Mouse (Mus musculus): Measurements from ENCODE around the gene Angptl6. TPM values are rescaled to one million over a fixed set of nuclear protein-coding genes. Genes with fewer than 3 reads are reported as not detected.

Gene Angptl6
- polyA plus RNA-seq, 1 experiment from 2014 or later = 8.2 TPM

- Histone ChIP-seq H3K27ac (ENCODE audit: low read length) (no peak overlapping the region), H3K4me1 (ENCODE audit: control insufficient read depth, insufficient read depth, low read length) (peaks cover 4% of the 10 kb centered on the region), H3K9me3 (replicated peaks; ENCODE audit: control insufficient read depth, low read length) (no peaks in the 10 kb centered on the region), H3K4me3 (replicated peaks; ENCODE audit: low read length) (no peak overlapping the region), H3K4me2 (ENCODE audit: low read depth, low read length) (no peak overlapping the region), H3K36me3 (ENCODE audit: control insufficient read depth, insufficient read depth, low read length) (no peaks in the 10 kb centered on the region), H3K27me3 (ENCODE audit: control insufficient read depth, insufficient read depth, low read length) (no peaks in the 10 kb centered on the region), H3K9ac (ENCODE audit: low read length) (no peak overlapping the region)
- 60% methylated on average over 23 of the region's 23 CpGs for WGBS
- no peak for ATAC-seq (ENCODE audit: insufficient read depth, low FRiP score)
These were observed 4.3 kb downstream of the Angptl6 start for GRCm38 (mm10) chr9:20875021-20875790.

GRCm38 (mm10) chr9:20873521-20873920, 6.0 kb downstream of the Angptl6 start:
- Histone ChIP-seq H3K36me3 (ENCODE audit: control insufficient read depth, insufficient read depth, low read length) (no peaks in the 10 kb centered on the region), H3K9ac (ENCODE audit: low read length) (no peak overlapping the region), H3K27me3 (ENCODE audit: control insufficient read depth, insufficient read depth, low read length) (peaks cover under 1% of the 10 kb centered on the region; the same call in 1 of the 2 replicates), H3K27ac (ENCODE audit: low read length) (no peak overlapping the region), H3K4me2 (ENCODE audit: low read depth, low read length) (no peak overlapping the region), H3K4me3 (replicated peaks; ENCODE audit: low read length) (no peak overlapping the region), H3K9me3 (replicated peaks; ENCODE audit: control insufficient read depth, low read length) (no peaks in the 10 kb centered on the region), H3K4me1 (ENCODE audit: control insufficient read depth, insufficient read depth, low read length) (peaks cover 4% of the 10 kb centered on the region)
- ATAC-seq (ENCODE audit: insufficient read depth, low FRiP score) = no peak
- WGBS = 85% methylated on average over 12 of the region's 12 CpGs

- Histone ChIP-seq H3K4me2 (ENCODE audit: low read depth, low read length) (no peak overlapping the region), H3K9me3 (replicated peaks; ENCODE audit: control insufficient read depth, low read length) (no peaks in the 10 kb centered on the region), H3K4me1 (ENCODE audit: control insufficient read depth, insufficient read depth, low read length) (peaks cover 4% of the 10 kb centered on the region), H3K9ac (ENCODE audit: low read length) (no peak overlapping the region), H3K27ac (ENCODE audit: low read length) (no peak overlapping the region), H3K4me3 (replicated peaks; ENCODE audit: low read length) (no peak overlapping the region), H3K36me3 (ENCODE audit: control insufficient read depth, insufficient read depth, low read length) (no peaks in the 10 kb centered on the region), H3K27me3 (ENCODE audit: control insufficient read depth, insufficient read depth, low read length) (peaks cover 6% of the 10 kb centered on the region; the same call in 1 of the 2 replicates)
- ATAC-seq (ENCODE audit: insufficient read depth, low FRiP score) = no peak
- WGBS = 83% methylated on average over 10 of the region's 10 CpGs
These were observed 6.5 kb downstream of the Angptl6 start for GRCm38 (mm10) chr9:20872991-20873390.

- WGBS = 72% methylated on average over 12 of the region's 12 CpGs
These were observed 9.0 kb downstream of the Angptl6 start for GRCm38 (mm10) chr9:20870211-20871173.

GRCm38 (mm10) chr9:20869246-20869645, 10.3 kb downstream of the Angptl6 start:
- H3K4me1 ChIP-seq (ENCODE audit: control insufficient read depth, insufficient read depth, low read length) = no peaks in the 10 kb centered on the region; the same call in 1 of the 2 replicates
- peaks cover 10% of the 10 kb centered on the region; the same call in 1 of the 2 replicates for H3K27me3 ChIP-seq (ENCODE audit: control insufficient read depth, insufficient read depth, low read length)
- H3K9ac ChIP-seq (ENCODE audit: low read length) = peak overlapping the region; percentile 79
- ATAC-seq (ENCODE audit: insufficient read depth, low FRiP score) = no peak
- H3K4me3 ChIP-seq (replicated peaks; ENCODE audit: low read length) = peak overlapping the region; percentile 65
- no peak overlapping the region for H3K27ac ChIP-seq (ENCODE audit: low read length)
- peak overlapping the region; percentile 76 for H3K4me2 ChIP-seq (ENCODE audit: low read depth, low read length)
- no peaks in the 10 kb centered on the region for H3K36me3 ChIP-seq (ENCODE audit: control insufficient read depth, insufficient read depth, low read length)
- 4% methylated on average over 19 of the region's 19 CpGs for WGBS
- H3K9me3 ChIP-seq (replicated peaks; ENCODE audit: control insufficient read depth, low read length) = no peaks in the 10 kb centered on the region

More at GRCm38 (mm10) chr9:20870211-20871173, 9.0 kb downstream of the Angptl6 start:
- ATAC-seq (ENCODE audit: insufficient read depth, low FRiP score) = no peak
- H3K9ac ChIP-seq (ENCODE audit: low read length) = no peak overlapping the region
- no peak overlapping the region for H3K27ac ChIP-seq (ENCODE audit: low read length)
- no peak overlapping the region for H3K4me3 ChIP-seq (replicated peaks; ENCODE audit: low read length)
- H3K9me3 ChIP-seq (replicated peaks; ENCODE audit: control insufficient read depth, low read length) = no peaks in the 10 kb centered on the region
- no peaks in the 10 kb centered on the region; the same call in 1 of the 2 replicates for H3K4me1 ChIP-seq (ENCODE audit: control insufficient read depth, insufficient read depth, low read length)
- no peak overlapping the region for H3K4me2 ChIP-seq (ENCODE audit: low read depth, low read length)
- peaks cover 10% of the 10 kb centered on the region; the same call in 1 of the 2 replicates for H3K27me3 ChIP-seq (ENCODE audit: control insufficient read depth, insufficient read depth, low read length)
- H3K36me3 ChIP-seq (ENCODE audit: control insufficient read depth, insufficient read depth, low read length) = no peaks in the 10 kb centered on the region

GRCm38 (mm10) chr9:20868448-20869001, 11.0 kb downstream of the Angptl6 start, which contains the start of gene A230050P20Rik:
Gene A230050P20Rik, plus strand, starts transcription at chr9:20868642.
- ATAC-seq (ENCODE audit: insufficient read depth, low FRiP score) = peak; percentile 66; the same call in 1 of the 2 replicates
- Histone ChIP-seq H3K27me3 (ENCODE audit: control insufficient read depth, insufficient read depth, low read length) (peaks cover 10% of the 10 kb centered on the region; the same call in 1 of the 2 replicates), H3K36me3 (ENCODE audit: control insufficient read depth, insufficient read depth, low read length) (no peaks in the 10 kb centered on the region), H3K9ac (ENCODE audit: low read length) (peak within 1 kb of the TSS; percentile 79), H3K27ac (ENCODE audit: low read length) (no peak within 1 kb of the TSS), H3K4me3 (replicated peaks; ENCODE audit: low read length) (peak within 1 kb of the TSS; percentile 65), H3K4me1 (ENCODE audit: control insufficient read depth, insufficient read depth, low read length) (no peaks in the 10 kb centered on the region; the same call in 1 of the 2 replicates), H3K4me2 (ENCODE audit: low read depth, low read length) (peak within 1 kb of the TSS; percentile 76), H3K9me3 (replicated peaks; ENCODE audit: control insufficient read depth, low read length) (no peaks in the 10 kb centered on the region)
- 8% methylated on average over 51 of the region's 53 CpGs for WGBS

- no peak overlapping the region for H3K4me2 ChIP-seq (ENCODE audit: low read depth, low read length)
- peaks cover 10% of the 10 kb centered on the region; the same call in 1 of the 2 replicates for H3K27me3 ChIP-seq (ENCODE audit: control insufficient read depth, insufficient read depth, low read length)
- ATAC-seq (ENCODE audit: insufficient read depth, low FRiP score) = no peak
- H3K4me1 ChIP-seq (ENCODE audit: control insufficient read depth, insufficient read depth, low read length) = no peaks in the 10 kb centered on the region; the same call in 1 of the 2 replicates
- H3K27ac ChIP-seq (ENCODE audit: low read length) = no peak overlapping the region
- 66% methylated on average over 3 of the region's 3 CpGs for WGBS
- H3K9ac ChIP-seq (ENCODE audit: low read length) = no peak overlapping the region
- H3K4me3 ChIP-seq (replicated peaks; ENCODE audit: low read length) = no peak overlapping the region
- no peaks in the 10 kb centered on the region for H3K9me3 ChIP-seq (replicated peaks; ENCODE audit: control insufficient read depth, low read length)
- no peaks in the 10 kb centered on the region for H3K36me3 ChIP-seq (ENCODE audit: control insufficient read depth, insufficient read depth, low read length)
These were observed 12.6 kb downstream of the Angptl6 start for GRCm38 (mm10) chr9:20866879-20867278.

- H3K36me3 ChIP-seq (ENCODE audit: control insufficient read depth, insufficient read depth, low read length) = no peaks in the 10 kb centered on the region
- ATAC-seq (ENCODE audit: insufficient read depth, low FRiP score) = no peak
- H3K4me1 ChIP-seq (ENCODE audit: control insufficient read depth, insufficient read depth, low read length) = no peaks in the 10 kb centered on the region
- H3K27me3 ChIP-seq (ENCODE audit: control insufficient read depth, insufficient read depth, low read length) = no peaks in the 10 kb centered on the region
- 55% methylated on average over 4 of the region's 4 CpGs for WGBS
- no peak overlapping the region for H3K4me2 ChIP-seq (ENCODE audit: low read depth, low read length)
- no peak overlapping the region for H3K4me3 ChIP-seq (replicated peaks; ENCODE audit: low read length)
- no peak overlapping the region for H3K9ac ChIP-seq (ENCODE audit: low read length)
- H3K9me3 ChIP-seq (replicated peaks; ENCODE audit: control insufficient read depth, low read length) = no peaks in the 10 kb centered on the region
- no peak overlapping the region for H3K27ac ChIP-seq (ENCODE audit: low read length)
These were observed 17.3 kb downstream of the Angptl6 start for GRCm38 (mm10) chr9:20862225-20862624.
